Mouse (Mus musculus): ENCODE results near the gene Rtn4rl2.

The Rtn4rl2 gene

GRCm38 (mm10) chr2:84850407-84851129, 35.9 kb downstream of the Rtn4rl2 start:
- no peak for DNase-seq (ENCODE audit: low spot score in 2 of 2)

GRCm38 (mm10) chr2:84845226-84845625, 41.3 kb downstream of the Rtn4rl2 start:
- no peak for DNase-seq (ENCODE audit: low spot score in 2 of 2)

GRCm38 (mm10) chr2:84843654-84844053, 42.9 kb downstream of the Rtn4rl2 start:
- no peak for DNase-seq (ENCODE audit: low spot score in 2 of 2)

- peak; percentile 74 to 83 for DNase-seq (ENCODE audit: low spot score in 2 of 2)
Observed at GRCm38 (mm10) chr2:84841905-84842304, 44.6 kb downstream of the Rtn4rl2 start.

- no peak for DNase-seq (ENCODE audit: low spot score in 2 of 2)
Observed at GRCm38 (mm10) chr2:84840748-84841563, 45.6 kb downstream of the Rtn4rl2 start.

GRCm38 (mm10) chr2:84840016-84840747, 46.3 kb downstream of the Rtn4rl2 start:
- peak; percentile 61 to 64 for DNase-seq (ENCODE audit: low spot score in 2 of 2)

- peak; percentile 53 to 70 for DNase-seq (ENCODE audit: low spot score in 2 of 2)
Observed at GRCm38 (mm10) chr2:84838993-84839980, 47.2 kb downstream of the Rtn4rl2 start.

GRCm38 (mm10) chr2:84838593-84838949, 47.9 kb downstream of the Rtn4rl2 start, which contains the start of gene Slc43a1:
TSS of gene Slc43a1 (plus strand) at chr2:84838850.
- DNase-seq (ENCODE audit: low spot score in 2 of 2): no peak

GRCm38 (mm10) chr2:84837817-84838592, 48.5 kb downstream of the Rtn4rl2 start:
- DNase-seq (ENCODE audit: low spot score in 2 of 2): peak; percentile 44 to 51

- DNase-seq (ENCODE audit: low spot score in 2 of 2): peak; percentile 75
Observed at GRCm38 (mm10) chr2:84837107-84837506, 49.4 kb downstream of the Rtn4rl2 start.

GRCm38 (mm10) chr2:84831666-84832391, 54.7 kb downstream of the Rtn4rl2 start:
- DNase-seq (ENCODE audit: low spot score in 2 of 2): peak; percentile 71 to 81

GRCm38 (mm10) chr2:84827283-84827920, 59.1 kb downstream of the Rtn4rl2 start:
- DNase-seq (ENCODE audit: low spot score in 2 of 2): peak in 1 of 2 experiments; percentile 39

GRCm38 (mm10) chr2:84826488-84827282, 59.8 kb downstream of the Rtn4rl2 start, which contains the start of gene Timm10:
TSS of gene Timm10 (plus strand) at chr2:84826997.
- DNase-seq (ENCODE audit: low spot score in 2 of 2): peak; percentile 84 to 89

GRCm38 (mm10) chr2:84823237-84823636, 63.3 kb downstream of the Rtn4rl2 start:
- no peak for DNase-seq (ENCODE audit: low spot score in 2 of 2)

- DNase-seq (ENCODE audit: low spot score in 2 of 2): no peak
Observed at GRCm38 (mm10) chr2:84822552-84822951, 64.0 kb downstream of the Rtn4rl2 start, which contains the start of gene Smtnl1. TSS of gene Smtnl1 (minus strand) at chr2:84822652.

Measured in spleen, postnatal 36 days (tissue).